Mouse (Mus musculus) olfactory bulb, adult 2 months (tissue): Measurements from ENCODE around the gene Pxk. TPM values are rescaled to one million over a fixed set of nuclear protein-coding genes. Genes with fewer than 3 reads are reported as not detected.

Experiments used
- H3K27ac ChIP-seq: fragments of 200-500 bp; 2 replicates; pipeline ENCODE4 v1.5.1; 2012; ENCODE audit warnings: low read depth, low read length; ENCODE audit not compliant: insufficient read depth
- H3K4me1 ChIP-seq: fragments of 200-500 bp; 2 replicates; pipeline ENCODE4 v1.6.1; 2012; ENCODE audit warnings: low read length; ENCODE audit not compliant: control insufficient read depth, insufficient read depth
- H3K4me3 ChIP-seq: fragments of 200-500 bp; 2 replicates; pipeline ENCODE4 v1.5.1; 2012; ENCODE audit warnings: mild to moderate bottlenecking, low read depth, low read length, moderate library complexity; ENCODE audit not compliant: insufficient read depth
- CTCF ChIP-seq: fragments of 200-500 bp; IDR thresholded peaks from 2 replicates; pipeline ENCODE4 v1.5.1; 2012; ENCODE audit warnings: low read depth, mild to moderate bottlenecking, low read length, moderate library complexity; ENCODE audit not compliant: insufficient read depth
- POLR2A ChIP-seq: fragments of 200-500 bp; IDR thresholded peaks from 2 replicates; pipeline ENCODE4 v1.6.1; 2012; ENCODE audit warnings: mild to moderate bottlenecking, low read depth, low read length, moderate library complexity; ENCODE audit not compliant: insufficient read depth
- WGBS: fragments of 180-500 bp; shearing (Covaris S2); methylation state at CpG from one replicate; pipeline ENCODE4 v1.1.7; 2018; 5-methylcytosine and 5-hydroxymethylcytosine counted together
- polyA plus RNA-seq: library from polyadenylated mRNA; stranded (reverse); fragments of >200 nt; gene quantifications from 2 replicates; pipeline ENCODE4 v1.2.4, GENCODE M21; 2012; ENCODE audit warnings: low replicate concordance; ENCODE audit not compliant: missing spikeins, insufficient read depth, insufficient read length

Gene Pxk
- polyA plus RNA-seq, 1 experiment = not detected

DNA sequence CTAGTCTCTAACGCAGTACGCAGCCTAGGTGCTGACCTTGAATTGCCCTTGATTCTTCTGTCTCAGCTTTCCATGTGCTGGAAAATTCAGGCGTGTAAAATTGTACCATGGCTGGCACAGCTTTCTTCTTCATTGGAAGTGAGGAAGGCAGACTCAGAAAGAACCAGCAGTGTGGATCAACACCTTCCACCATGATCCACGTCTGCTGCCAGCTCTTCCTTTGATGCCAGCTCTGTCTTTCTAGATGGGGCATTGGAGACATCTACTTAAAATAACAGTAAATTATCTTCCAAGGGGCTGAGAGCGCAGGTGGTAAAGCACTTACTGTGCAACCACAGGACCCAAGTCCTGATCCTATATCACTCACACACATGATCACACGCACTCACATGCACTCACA, 94.7 kb downstream of the Pxk start:
- 87% methylated on average over 6 of the region's 6 CpGs for WGBS
- no peak overlapping the region for H3K4me3 ChIP-seq
- no peaks in the 10 kb centered on the region for H3K4me1 ChIP-seq
- no peak for TF ChIP-seq CTCF
- H3K27ac ChIP-seq = no peak overlapping the region

DNA sequence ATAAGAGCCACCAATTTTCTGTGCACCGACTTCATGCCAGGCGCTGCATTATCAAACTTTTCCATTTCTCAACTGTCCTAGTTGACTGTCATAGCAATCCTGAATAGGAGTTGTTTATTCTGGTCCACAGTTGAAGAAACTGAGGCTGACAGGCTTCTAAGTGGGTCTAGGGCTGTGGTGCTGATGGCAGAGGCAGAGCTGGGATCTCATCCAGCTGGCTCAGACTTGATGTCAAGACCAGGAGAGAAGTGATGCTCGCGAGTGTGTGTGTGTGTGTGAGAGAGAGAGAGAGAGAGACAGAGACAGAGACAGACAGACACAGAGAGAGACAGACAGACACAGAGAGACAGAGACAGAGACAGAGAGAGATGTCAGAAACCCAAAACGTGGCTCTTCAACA, 102.8 kb downstream of the Pxk start:
- Histone ChIP-seq H3K4me3 (no peak overlapping the region), H3K4me1 (peaks cover 2% of the 10 kb centered on the region; the same call in 1 of the 2 replicates), H3K27ac (no peak overlapping the region)
- 22% methylated on average over 5 of the region's 5 CpGs for whole genome bisulfite sequencing
- TF ChIP-seq CTCF (no peak), POLR2A (no peak)

DNA sequence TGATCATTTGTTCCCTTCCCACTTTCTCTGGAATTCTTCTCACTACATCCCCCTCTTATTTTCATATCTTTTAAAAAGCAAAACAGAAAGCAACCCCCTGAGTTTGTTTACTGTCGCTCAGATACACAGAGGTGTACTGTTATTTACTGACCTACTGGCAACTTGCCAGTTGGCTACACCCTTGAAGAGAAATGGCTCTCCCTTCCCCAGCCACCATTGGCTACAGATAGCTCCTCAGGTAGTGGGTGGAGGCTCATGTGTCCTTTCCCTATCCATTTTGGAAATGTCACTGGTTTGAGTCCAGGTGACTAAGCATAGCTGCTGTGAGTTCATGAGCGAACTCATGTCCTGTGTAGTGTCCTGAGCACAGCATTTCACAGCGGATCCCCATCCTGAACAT, 103.7 kb downstream of the Pxk start:
- Histone ChIP-seq H3K27ac (no peak overlapping the region), H3K4me3 (no peak overlapping the region), H3K4me1 (peaks cover 2% of the 10 kb centered on the region; the same call in 1 of the 2 replicates)
- TF ChIP-seq POLR2A = no peak
- no peak for TF ChIP-seq CTCF
- WGBS = 84% methylated on average over 3 of the region's 3 CpGs

DNA sequence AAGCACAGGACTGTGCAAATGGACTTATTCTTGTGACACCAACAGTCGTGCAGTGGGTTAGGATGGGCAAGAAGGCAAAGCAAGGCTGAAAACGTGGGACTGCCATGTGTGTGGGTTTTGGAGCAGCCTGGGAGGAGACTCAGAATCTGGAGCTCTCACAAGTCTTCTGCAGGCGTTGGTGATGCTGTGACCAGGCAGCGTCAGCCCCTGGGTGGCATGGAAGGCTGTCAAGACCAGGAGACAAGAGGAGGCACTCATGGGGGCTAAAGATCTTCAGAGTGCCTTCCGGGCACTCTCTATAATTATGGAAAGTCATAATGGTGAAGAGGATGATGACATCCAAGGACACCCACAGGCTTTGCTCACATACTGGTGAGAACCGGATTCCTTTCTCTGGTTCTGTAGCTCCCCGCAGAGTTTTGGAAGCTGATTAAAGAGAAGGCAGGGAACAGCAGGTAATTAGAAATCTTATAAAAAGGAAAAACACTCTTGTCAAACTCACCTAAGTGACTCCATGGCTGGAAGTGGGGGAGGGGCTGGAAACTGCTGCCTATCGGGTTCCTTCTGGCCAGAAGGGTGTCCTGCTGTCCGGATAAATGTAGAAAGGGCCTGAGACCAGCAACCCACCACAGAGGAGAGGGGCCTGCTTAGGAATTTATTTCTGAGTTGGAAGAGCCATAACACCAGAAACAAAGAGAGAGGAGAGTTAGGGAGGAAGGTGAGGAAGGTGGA, 108.3 kb downstream of the Pxk start:
- H3K4me1 ChIP-seq = peaks cover 12% of the 10 kb centered on the region
- H3K4me3 ChIP-seq = no peak overlapping the region
- WGBS = 61% methylated on average over 9 of the region's 9 CpGs
- TF ChIP-seq POLR2A = no peak
- no peak for TF ChIP-seq CTCF
- H3K27ac ChIP-seq = no peak overlapping the region

DNA sequence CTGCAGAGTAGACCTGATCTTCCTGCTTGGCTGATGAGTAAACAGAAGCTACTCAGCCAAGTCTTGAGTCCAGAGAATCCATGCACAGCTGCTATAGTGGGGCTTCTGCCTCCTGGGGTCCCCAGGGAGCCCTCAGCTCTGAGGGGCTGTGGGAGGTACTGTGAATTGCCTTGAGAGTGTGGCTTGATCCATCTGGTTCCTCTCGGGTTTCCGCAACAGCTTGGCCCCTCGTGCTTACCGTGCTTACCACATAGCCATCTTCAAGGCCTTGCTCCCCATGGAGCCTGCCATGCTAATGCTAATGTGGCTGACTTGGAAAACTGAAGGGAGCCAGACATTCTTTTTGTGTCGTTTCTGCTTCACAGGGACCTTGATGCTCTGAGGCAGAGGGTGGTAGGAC, 109.1 kb downstream of the Pxk start:
- peaks cover 12% of the 10 kb centered on the region for H3K4me1 ChIP-seq
- no peak for TF ChIP-seq POLR2A
- TF ChIP-seq CTCF = no peak
- no peak overlapping the region for H3K27ac ChIP-seq
- H3K4me3 ChIP-seq = no peak overlapping the region
- WGBS = 42% methylated on average over 5 of the region's 5 CpGs

DNA sequence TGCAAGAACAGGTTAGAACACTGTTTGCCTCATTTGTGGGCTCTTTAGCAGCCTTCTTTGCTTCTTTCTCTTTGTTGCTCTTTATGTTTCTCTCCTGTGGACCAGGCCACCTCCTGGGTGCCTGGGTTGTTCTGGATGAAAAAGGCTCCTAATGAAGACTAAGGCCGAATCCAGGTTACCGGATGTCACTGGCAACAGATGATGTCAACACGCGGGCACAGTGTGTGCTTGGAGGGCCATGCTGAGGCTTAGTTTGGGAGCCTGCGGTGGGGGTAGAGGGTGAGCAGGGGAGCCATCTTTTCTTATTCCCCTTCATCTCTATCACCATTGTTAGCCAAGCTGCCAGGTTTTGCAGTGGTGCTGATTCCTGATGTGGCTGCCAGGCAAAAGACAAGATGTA, 109.5 kb downstream of the Pxk start:
- no peak overlapping the region for H3K27ac ChIP-seq
- H3K4me1 ChIP-seq = peaks cover 12% of the 10 kb centered on the region
- WGBS = 79% methylated on average over 5 of the region's 5 CpGs
- TF ChIP-seq POLR2A = no peak
- TF ChIP-seq CTCF = no peak
- no peak overlapping the region for H3K4me3 ChIP-seq

DNA sequence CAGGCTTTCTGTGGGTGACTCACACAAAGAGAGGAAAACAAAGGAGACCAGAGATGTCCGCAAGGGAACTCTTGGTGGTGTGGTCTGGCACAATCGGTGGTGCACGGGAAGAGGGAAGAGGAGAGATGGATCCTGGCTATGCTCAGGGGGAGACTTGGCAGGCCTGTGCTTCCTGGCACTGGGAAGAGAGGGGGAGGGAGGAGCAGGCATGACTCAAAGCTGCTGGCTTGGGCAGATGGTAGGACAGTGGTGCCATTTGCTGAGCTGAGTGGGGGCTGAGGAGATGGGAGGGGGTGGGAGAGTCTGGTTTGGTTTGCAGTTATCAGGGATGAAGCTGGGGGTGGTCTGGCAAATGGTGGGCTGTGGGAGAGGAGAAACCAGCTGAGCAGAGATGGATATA, 110.9 kb downstream of the Pxk start:
- peak overlapping the region; percentile 62 for H3K27ac ChIP-seq

DNA sequence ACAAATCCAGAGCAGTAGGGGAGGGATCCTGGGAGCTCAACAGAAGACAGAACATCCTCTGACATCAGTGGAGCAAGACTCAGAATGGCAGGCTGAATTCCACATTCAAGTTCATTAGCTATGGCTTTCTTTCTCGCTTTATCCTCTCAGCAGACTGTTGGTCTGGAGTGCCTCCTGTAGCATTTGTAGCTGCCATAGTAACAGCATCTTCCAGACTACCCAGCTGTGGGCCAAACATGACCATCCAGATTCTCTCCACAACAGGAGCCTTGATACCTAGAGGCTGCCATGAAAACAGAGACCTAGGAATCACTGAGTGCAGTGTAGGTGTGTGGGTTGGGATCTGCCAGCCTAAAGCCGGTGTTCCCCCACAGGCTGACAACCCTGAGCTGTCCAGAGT, 111.9 kb downstream of the Pxk start:
- Histone ChIP-seq H3K27ac (no peak overlapping the region), H3K4me1 (peaks cover 16% of the 10 kb centered on the region), H3K4me3 (no peak overlapping the region)
- 71% methylated on average over 2 of the region's 2 CpGs for WGBS
- TF ChIP-seq POLR2A (no peak), CTCF (no peak)

More for the DNA sequence above, 110.9 kb downstream of the Pxk start:
- H3K4me1 ChIP-seq = peaks cover 16% of the 10 kb centered on the region
- H3K4me3 ChIP-seq = no peak overlapping the region
- 24% methylated on average over 3 of the region's 3 CpGs for WGBS
- TF ChIP-seq POLR2A (no peak), CTCF (no peak)

DNA sequence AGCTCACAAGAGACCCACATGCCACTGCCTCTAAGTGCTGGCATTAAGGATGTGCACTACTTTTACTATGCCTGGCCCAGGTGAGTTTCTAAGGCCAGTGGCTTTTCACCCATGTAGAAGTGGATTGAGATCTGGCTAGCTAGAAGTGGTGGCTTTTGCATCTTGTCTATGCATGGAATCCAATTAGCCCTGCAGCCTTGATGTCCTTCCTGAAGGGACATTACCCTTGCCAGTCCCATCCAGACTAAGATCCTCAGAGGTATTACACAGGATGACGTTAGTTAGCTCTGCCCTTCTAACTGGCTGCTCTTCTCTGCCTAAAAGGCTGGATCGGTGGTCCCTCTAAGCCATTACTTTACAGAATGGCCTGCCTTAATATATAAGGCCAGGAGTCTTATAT, 115.0 kb downstream of the Pxk start:
- H3K27ac ChIP-seq = no peak overlapping the region
- H3K4me1 ChIP-seq = peaks cover 17% of the 10 kb centered on the region
- no peak overlapping the region for H3K4me3 ChIP-seq
- WGBS = 90% methylated on average over 2 of the region's 2 CpGs
- TF ChIP-seq POLR2A (no peak), CTCF (no peak)

DNA sequence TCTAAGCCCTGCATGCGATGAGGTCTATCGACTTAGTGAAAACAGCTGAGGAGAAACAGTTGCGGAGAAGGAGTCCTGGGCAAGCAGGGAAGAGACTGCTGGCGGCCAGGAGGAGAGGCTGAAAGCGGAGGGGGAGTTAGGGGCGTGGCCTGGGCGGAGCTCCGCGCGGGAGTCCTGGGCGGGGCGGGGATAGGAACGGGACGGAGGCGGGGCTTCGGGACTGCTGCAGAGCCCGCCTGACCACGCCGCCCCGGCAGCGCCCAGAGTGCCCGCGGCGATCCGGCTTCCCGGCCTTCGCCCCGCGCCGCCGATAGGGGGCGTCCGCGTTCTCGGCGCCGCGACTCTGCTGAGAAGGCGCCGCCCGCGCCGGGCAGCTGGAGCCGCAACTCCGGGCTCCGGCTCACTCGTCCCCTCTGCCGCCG, 115.8 kb downstream of the Pxk start, which contains the start of gene Kctd6:
Gene Kctd6 (plus strand): TSS at position 338 of the 422 bp plus-strand sequence.
- Histone ChIP-seq H3K27ac (peak within 1 kb of the TSS; percentile 28; the same call in 1 of the 2 replicates), H3K4me3 (peak within 1 kb of the TSS; percentile 60), H3K4me1 (peaks cover 12% of the 10 kb centered on the region)
- TF ChIP-seq POLR2A (no peak), CTCF (peak; percentile 67)
- 1% methylated on average over 48 of the region's 49 CpGs for WGBS

Other genes starting within 250 kb of the Pxk start
- gene Gm45521, start 140.9 kb upstream of the Pxk start, polyA plus RNA-seq = not detected in 2 replicates
- gene Dnase1l3, start 103.6 kb upstream of the Pxk start, polyA plus RNA-seq = not detected in 2 replicates
- gene Abhd6, start 95.3 kb upstream of the Pxk start, polyA plus RNA-seq = not detected in 2 replicates
- not detected in 2 replicates for gene Rpp14, start 17.8 kb upstream of the Pxk start, polyA plus RNA-seq
- gene Pdhb, start 74.8 kb downstream of the Pxk start, polyA plus RNA-seq = not detected in 2 replicates
- not detected in 2 replicates for gene Kctd6, start 115.9 kb downstream of the Pxk start, polyA plus RNA-seq
- not detected in 2 replicates for gene Acox2, start 161.1 kb downstream of the Pxk start, polyA plus RNA-seq
- gene Fam107a, start 219.8 kb downstream of the Pxk start, polyA plus RNA-seq = 155 TPM in 1 of 2 replicates, not detected in the other